Mouse (Mus musculus): ENCODE results near the gene Iqschfp. TPM values are rescaled to one million over a fixed set of nuclear protein-coding genes. Genes with fewer than 3 reads are reported as not detected.

The Iqschfp gene
- polyA plus RNA-seq (2017; shearing (Covaris generic)), result not detected

DNA sequence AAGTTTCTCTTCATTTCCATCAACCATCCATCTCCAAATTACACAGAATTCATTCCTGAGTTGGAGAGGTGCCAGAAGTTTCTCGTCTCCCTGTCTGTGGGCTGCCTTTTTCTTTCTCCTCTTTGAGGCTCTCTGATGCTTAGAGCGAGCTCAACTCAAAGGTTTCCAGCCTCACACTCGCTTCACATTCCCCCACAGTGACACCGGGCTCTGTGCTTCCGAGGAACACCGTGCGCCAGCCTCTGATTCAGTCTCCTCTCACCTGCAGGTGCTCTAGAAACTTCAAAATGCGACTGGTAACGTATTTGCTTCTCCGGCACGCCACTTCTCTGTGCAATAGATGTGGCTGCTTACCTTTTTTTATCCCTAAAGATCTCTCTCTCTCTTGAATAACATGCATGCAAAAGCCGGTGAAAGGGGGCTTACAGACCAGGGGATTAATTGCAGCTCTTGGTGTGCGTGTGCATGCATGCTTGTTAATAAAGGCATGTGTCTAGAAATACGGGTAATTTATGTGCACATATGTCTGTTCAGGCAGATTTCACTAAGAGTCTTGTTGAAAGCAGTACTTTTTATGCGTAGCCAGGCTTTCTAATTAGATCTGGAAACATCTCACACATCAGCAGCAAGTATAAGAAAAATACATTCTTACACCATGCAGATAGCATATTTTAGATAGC is at the start of gene Iqschfp, which contains the start of gene Iqcj:
TSS of gene Iqschfp (plus strand) at position 207 of the 680 bp plus-strand sequence.
TSS of gene Iqcj (plus strand) at position 195 of the 680 bp plus-strand sequence.

GRCm38 (mm10) chr3:68064731-68065130 is 172.7 kb downstream of the Iqschfp start, which contains the start of gene Schip1:
TSS of gene Schip1 (plus strand) at chr3:68064802.

Other genes with a start within 250 kb of the Iqschfp start
- gene Iqcj, start within 50 bp of the Iqschfp start, polyA plus RNA-seq (2017; shearing (Covaris generic)), result not detected
- 0.63 TPM for gene Schip1, start 172.6 kb downstream of the Iqschfp start, polyA plus RNA-seq (2017; shearing (Covaris generic))

All from naive thymus-derived CD4-positive, alpha-beta T cell, adult 5 months (primary cell).